Mouse (Mus musculus) ES-CJ7 (cell line): ENCODE measurements at regions not wholly inside any gene's neighbourhood (a gene's known extent, or its start where the extent isn't known, plus 50 kb on each side); places are given as distances from the start of the nearest gene placed in this dataset.

Experiments used
- DNase-seq: peaks from one replicate; pipeline ENCODE4 v3.0.0; 2011; ENCODE audit warnings: low read depth, low spot score

- no peak for DNase-seq
These were observed 56.9 kb upstream of the Sox2 start for GRCm38 (mm10) chr3:34593279-34593678.

GRCm38 (mm10) chr3:34577896-34578530 lies 72.2 kb upstream of the Sox2 start:
- DNase-seq: no peak

GRCm38 (mm10) chr3:34577115-34577514 lies 73.1 kb upstream of the Sox2 start:
- DNase-seq: no peak

GRCm38 (mm10) chr3:34576159-34576558 lies 74.0 kb upstream of the Sox2 start:
- peak; percentile 84 for DNase-seq

- DNase-seq: no peak
These were observed 75.4 kb upstream of the Sox2 start for GRCm38 (mm10) chr3:34574711-34575350.

- no peak for DNase-seq
These were observed 76.9 kb upstream of the Sox2 start for GRCm38 (mm10) chr3:34573312-34573711.

GRCm38 (mm10) chr3:34572081-34572480 lies 78.1 kb upstream of the Sox2 start:
- no peak for DNase-seq

- DNase-seq: no peak
These were observed 78.6 kb upstream of the Sox2 start for GRCm38 (mm10) chr3:34571630-34572029.

- no peak for DNase-seq
These were observed 80.2 kb upstream of the Sox2 start for GRCm38 (mm10) chr3:34569998-34570397.

GRCm38 (mm10) chr3:34568086-34568650 lies 82.0 kb upstream of the Sox2 start:
- no peak for DNase-seq

GRCm38 (mm10) chr3:34565386-34565785 lies 84.8 kb upstream of the Sox2 start:
- DNase-seq: no peak

GRCm38 (mm10) chr3:34562893-34563292 lies 87.3 kb upstream of the Sox2 start:
- DNase-seq: no peak

GRCm38 (mm10) chr3:34561709-34562108 lies 88.5 kb upstream of the Sox2 start:
- DNase-seq: no peak

GRCm38 (mm10) chr3:34559841-34560703 lies 90.1 kb upstream of the Sox2 start:
- no peak for DNase-seq

GRCm38 (mm10) chr3:34558821-34559520 lies 91.2 kb upstream of the Sox2 start:
- DNase-seq: no peak

- no peak for DNase-seq
These were observed 97.5 kb upstream of the Sox2 start for GRCm38 (mm10) chr3:34552542-34553208.

GRCm38 (mm10) chr3:34551069-34551468 lies 99.1 kb upstream of the Sox2 start:
- DNase-seq: no peak

GRCm38 (mm10) chr3:34550189-34550588 lies 100.0 kb upstream of the Sox2 start:
- DNase-seq: no peak

GRCm38 (mm10) chr3:34532451-34532850 lies 117.8 kb upstream of the Sox2 start:
- DNase-seq: no peak

GRCm38 (mm10) chr3:34531836-34532235 lies 118.4 kb upstream of the Sox2 start:
- no peak for DNase-seq

GRCm38 (mm10) chr3:34527546-34527945 lies 122.7 kb upstream of the Sox2 start:
- DNase-seq: no peak
